Mouse (Mus musculus) thymus, postnatal 0 days (tissue): ENCODE results near the gene Gm3269. TPM values are rescaled to one million over a fixed set of nuclear protein-coding genes. Genes with fewer than 3 reads are reported as not detected.
"Not testable (repeated sequence)": the region's sequence is repeated elsewhere in the genome, so short reads cannot be mapped to it uniquely, and the experiment has no call there.

Experiments used
- DNase-seq: peaks from one replicate; pipeline ENCODE4 v3.0.0-alpha.2; 2015; ENCODE audit warnings: low spot score
- polyA plus RNA-seq: library from polyadenylated mRNA; unstranded; fragments of >200 nt; fragmentation: Nextera tagmentation; extraction: Ambion mirVana; gene quantifications from 2 replicates; pipeline ENCODE4 v1.2.1, GENCODE M21; 2015

The Gm3269 gene
- not detected in 2 replicates for polyA plus RNA-seq

DNA sequence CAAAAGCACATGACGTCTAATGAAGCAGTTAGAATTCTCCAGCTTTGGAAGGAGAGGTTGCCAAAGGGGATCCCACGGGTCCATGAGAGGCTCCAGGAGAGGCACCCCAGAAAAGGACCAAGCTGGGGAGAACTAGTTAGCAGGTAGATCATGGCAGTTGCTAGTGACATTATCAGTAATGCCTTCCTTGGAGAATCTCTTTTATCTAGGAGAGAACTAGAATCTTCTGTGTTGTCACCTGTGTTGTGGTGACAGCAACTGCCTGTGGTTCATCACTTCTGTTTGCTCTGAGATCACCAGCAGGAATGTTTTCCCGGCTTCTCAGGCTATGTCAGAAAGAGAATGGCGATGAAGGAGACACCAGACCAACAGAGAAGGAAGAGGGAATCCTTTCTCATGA lies at the start of gene Gm3269:
Gene Gm3269 (plus strand): TSS at position 301 of the 400 bp plus-strand sequence.
- DNase-seq, result not testable (repeated sequence)

DNA sequence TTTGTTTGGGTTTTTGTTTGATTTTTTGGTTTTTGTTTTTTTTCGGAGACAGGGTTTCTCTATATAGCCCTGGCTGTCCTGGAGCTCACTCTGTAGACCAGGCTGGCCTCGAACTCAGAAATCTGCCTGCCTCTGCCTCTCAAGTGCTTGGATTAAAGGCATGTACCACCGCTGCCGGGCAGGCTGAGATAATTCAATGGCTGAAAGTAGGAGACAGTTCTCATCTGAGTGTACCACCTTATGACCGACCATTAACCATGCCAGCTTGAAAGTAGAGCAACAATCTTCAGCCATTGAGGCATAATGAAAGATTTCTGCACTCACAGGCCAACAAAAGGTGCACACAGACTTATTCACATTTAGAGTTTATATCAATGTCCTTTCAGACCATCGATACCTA lies 31.5 kb upstream of the Gm3269 start:
- not testable (repeated sequence) for DNase-seq

DNA sequence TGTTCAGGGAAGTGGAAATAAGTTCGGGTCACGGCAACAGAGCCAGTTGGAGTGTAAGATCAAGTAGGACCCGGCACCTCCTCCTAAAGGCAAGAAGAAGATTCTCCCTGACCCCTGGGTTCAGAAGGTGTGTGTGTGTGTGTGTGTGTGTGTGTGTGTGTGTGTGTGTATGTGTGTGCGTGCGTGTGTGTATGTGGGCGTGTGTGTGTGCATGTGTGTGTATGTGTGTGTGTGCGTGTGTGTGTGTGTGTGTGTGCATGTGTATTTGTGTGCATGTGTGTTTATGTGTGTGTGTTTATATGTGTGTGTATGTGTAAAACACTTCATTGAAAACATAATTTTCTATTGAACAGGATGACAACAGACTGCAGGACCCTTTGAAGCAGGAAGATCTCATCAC lies 16.0 kb upstream of the Gm3269 start:
- DNase-seq, result not testable (repeated sequence)

DNA sequence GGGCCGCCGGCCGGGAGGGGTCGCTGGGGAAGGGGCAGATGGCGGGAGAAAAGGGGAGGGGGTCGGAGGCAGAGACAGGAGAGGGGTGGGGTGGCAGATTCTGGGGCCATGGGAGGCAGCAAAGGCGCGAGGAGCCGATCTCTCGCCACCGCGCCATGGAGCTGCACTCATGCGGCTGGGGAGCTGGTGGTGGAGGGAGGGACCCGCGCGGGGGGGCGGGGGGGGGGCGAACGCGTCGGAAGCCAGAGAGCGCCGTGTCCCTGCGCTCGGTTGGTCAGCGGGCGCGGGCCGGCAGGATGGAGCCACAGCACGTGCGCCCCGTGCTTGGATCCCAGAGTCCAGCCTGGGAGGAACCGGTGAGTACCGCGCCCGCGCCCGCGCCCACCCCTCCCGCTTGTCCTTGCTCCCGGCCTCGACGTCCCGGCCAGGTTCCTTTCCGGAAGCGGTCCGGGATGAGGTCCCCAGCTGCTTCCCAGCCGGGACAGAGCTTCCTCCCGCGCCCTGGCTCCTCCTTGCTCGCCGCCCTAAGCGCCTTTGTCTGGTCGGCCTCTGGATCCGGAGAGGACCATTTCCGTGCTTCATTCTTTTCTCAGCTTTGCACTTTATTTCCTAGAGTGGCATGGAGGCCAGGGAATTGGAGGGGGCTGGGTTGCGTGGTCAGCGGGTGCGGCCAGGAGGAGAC lies 17.5 kb downstream of the Gm3269 start, which contains the start of gene Gm3264:
Gene Gm3264 (plus strand): TSS at position 278 of the 682 bp plus-strand sequence.
- DNase-seq, result not testable (repeated sequence)

DNA sequence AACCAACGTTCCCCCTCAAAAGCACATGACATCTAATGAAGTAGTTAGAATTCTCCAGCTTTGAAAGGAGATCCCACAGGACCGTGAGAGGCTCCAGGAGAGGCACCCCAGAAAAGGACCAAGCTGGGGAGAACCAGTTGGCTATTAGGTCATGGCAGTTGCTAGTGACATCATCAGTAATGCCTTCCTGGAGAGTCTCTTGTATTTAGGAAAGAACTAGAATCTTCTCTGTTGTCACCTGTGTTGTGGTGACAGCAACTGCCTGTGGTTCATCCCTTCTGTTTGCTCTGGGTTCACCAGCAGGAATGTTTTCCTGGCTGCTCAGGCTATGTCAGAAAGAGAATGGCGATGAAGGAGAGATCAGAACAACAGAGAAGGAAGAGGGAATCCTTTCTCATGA lies 54.2 kb downstream of the Gm3269 start, which contains the start of gene Gm3278:
Gene Gm3278 (plus strand): TSS at position 301 of the 400 bp plus-strand sequence.
- not testable (repeated sequence) for DNase-seq

Other genes with a start within 250 kb of the Gm3269 start
- not detected in 2 replicates for gene Gm8159, start 205.8 kb upstream of the Gm3269 start, polyA plus RNA-seq
- gene Gm3239, start 173.9 kb upstream of the Gm3269 start, polyA plus RNA-seq, result not detected in 2 replicates
- gene Gm7876, start 128.9 kb upstream of the Gm3269 start, polyA plus RNA-seq, result not detected in 2 replicates
- not detected in 2 replicates for gene Gm3252, start 111.3 kb upstream of the Gm3269 start, polyA plus RNA-seq
- not detected in 2 replicates for gene Gm9602, start 61.8 kb upstream of the Gm3269 start, polyA plus RNA-seq
- gene Gm3264, start 17.5 kb downstream of the Gm3269 start, polyA plus RNA-seq, result not detected in 2 replicates
- 0.09 and 0.14 TPM in 2 replicates for gene Gm3278, start 54.3 kb downstream of the Gm3269 start, polyA plus RNA-seq
- gene Gm8297, start 145.8 kb downstream of the Gm3269 start, polyA plus RNA-seq, result 0.19 TPM in 1 of 2 replicates, not detected in the other
- gene Gm3298, start 177.8 kb downstream of the Gm3269 start, polyA plus RNA-seq, result not detected in 2 replicates
- gene 4930555G01Rik, start 212.5 kb downstream of the Gm3269 start, polyA plus RNA-seq, result not detected in 2 replicates
- gene Gm8281, start 232.9 kb downstream of the Gm3269 start, polyA plus RNA-seq, result 0.10 TPM in 1 of 2 replicates, not detected in the other